30 mouse cellular contexts compared by ENCODE assay signal in genomic region chr9:123688227-123688626, GRCm38 (mm10). TPM values are rescaled to one million over a fixed set of nuclear protein-coding genes. Genes with fewer than 3 reads are reported as not detected.
"Had no signal": no experiment of that assay in that cellular context is flagged by ENCODE, and none has a peak within 500 bp of the region (broad histone marks: within the 10 kb centered on the region; RNA-seq: fewer than 3 reads in every experiment).

No protein-coding gene starts in this region.

- H3K9me3 ChIP-seq: heart, embryonic 10.5 days; heart, embryonic 15.5 days; hindbrain, embryonic 13.5 days; hindbrain, embryonic 15.5 days; kidney, embryonic 15.5 days; limb, embryonic 10.5 days; liver, embryonic 15.5 days had no signal

- H3K27me3 ChIP-seq: hindbrain, embryonic 15.5 days; kidney, embryonic 15.5 days had no signal

- H3K4me2 ChIP-seq: heart, embryonic 13.5 days; heart, embryonic 15.5 days; hindbrain, embryonic 13.5 days; hindbrain, embryonic 15.5 days; kidney, embryonic 15.5 days; limb, embryonic 12.5 days; liver, embryonic 11.5 days; liver, embryonic 15.5 days had no signal

- H3K4me1 ChIP-seq: heart, embryonic 10.5 days; heart, embryonic 13.5 days; heart, embryonic 15.5 days; hindbrain, embryonic 13.5 days; hindbrain, embryonic 15.5 days; kidney, embryonic 15.5 days; limb, embryonic 10.5 days; limb, embryonic 12.5 days; liver, embryonic 15.5 days had no signal

- H3K27ac ChIP-seq: heart, embryonic 10.5 days; heart, embryonic 13.5 days; heart, embryonic 15.5 days; hindbrain, embryonic 13.5 days; hindbrain, embryonic 15.5 days; hindbrain, postnatal 0 days; kidney, embryonic 15.5 days; kidney, postnatal 0 days; layer of hippocampus, adult 2 months; left cerebral cortex, adult 2 months; limb, embryonic 10.5 days; limb, embryonic 12.5 days; liver, embryonic 15.5 days had no signal

- H3K4me3 ChIP-seq: heart, embryonic 10.5 days; heart, embryonic 13.5 days; heart, embryonic 15.5 days; hindbrain, embryonic 13.5 days; hindbrain, embryonic 15.5 days; kidney, embryonic 15.5 days; layer of hippocampus, adult 2 months; left cerebral cortex, adult 2 months; limb, embryonic 10.5 days; limb, embryonic 12.5 days; liver, embryonic 15.5 days had no signal

- DNase-seq: gastrocnemius, postnatal 14 days; gastrocnemius, postnatal 36 days; heart, adult 18-20 months; heart, postnatal 14 days; heart, postnatal 36 days; kidney, adult 11 months; kidney, adult 2 months; kidney, adult 9 months; kidney, postnatal 25 days; kidney, postnatal 4 days; liver had no signal

- ATAC-seq: hindbrain, postnatal 0 days had no signal

- H3K36me3 ChIP-seq: hindbrain, embryonic 15.5 days; kidney, embryonic 15.5 days; liver, embryonic 15.5 days had no signal

- H3K9ac ChIP-seq: heart, embryonic 13.5 days; heart, embryonic 15.5 days; hindbrain, embryonic 13.5 days; hindbrain, embryonic 15.5 days; kidney, embryonic 15.5 days; limb, embryonic 12.5 days; liver, embryonic 15.5 days had no signal

RNA-seq across cellular contexts. Expression of gene Slc6a20a, which starts 9.5 kb away (rescaled TPM):
- total RNA-seq: gastrocnemius, adult 8-10 months; gastrocnemius, postnatal 14 days; gastrocnemius, postnatal 36 days; heart, adult 18-20 months; heart, adult 8-10 months; heart, postnatal 14 days; heart, postnatal 36 days; hematopoietic stem cell, adult 5-6 weeks had no signal
- polyA plus RNA-seq: heart, embryonic 10.5 days; heart, embryonic 13.5 days; heart, embryonic 15.5 days; heart, postnatal 0 days; limb, embryonic 12.5 days had no signal

RNA-seq across cellular contexts. Expression of gene Ccr9, which starts 10.0 kb away (rescaled TPM):
- total RNA-seq: gastrocnemius, adult 18-20 months; gastrocnemius, adult 8-10 months; heart, postnatal 36 days had no signal
- polyA plus RNA-seq: heart, embryonic 10.5 days had no signal

RNA-seq across cellular contexts. Expression of gene Slc6a20b, which starts 55.9 kb away (rescaled TPM):
- total RNA-seq: gastrocnemius, adult 18-20 months; gastrocnemius, adult 8-10 months; gastrocnemius, postnatal 14 days; gastrocnemius, postnatal 36 days; heart, adult 18-20 months; heart, adult 8-10 months; heart, postnatal 14 days; heart, postnatal 36 days had no signal
